Mouse (Mus musculus) ES-E14 (cell line): Measurements from ENCODE around the gene Calhm4.

Source experiments
- CHD2 ChIP-seq: IDR thresholded peaks from 2 replicates; pipeline ENCODE4 v1.6.1; 2014; ENCODE audit warnings: mild to moderate bottlenecking, low read depth, low read length, inconsistent platforms
- HCFC1 ChIP-seq: IDR thresholded peaks from 2 replicates; pipeline ENCODE4 v1.6.1; 2012; ENCODE audit warnings: low read length, inconsistent platforms, borderline replicate concordance; ENCODE audit not compliant: insufficient read depth
- MAFK ChIP-seq: IDR thresholded peaks from 2 replicates; pipeline ENCODE4 v1.6.1; 2014; ENCODE audit warnings: mild to moderate bottlenecking, low read depth, low read length, inconsistent platforms; ENCODE audit not compliant: insufficient read depth
- ZC3H11A ChIP-seq: IDR thresholded peaks from 2 replicates; pipeline ENCODE4 v1.6.1; 2012; ENCODE audit warnings: low read depth, mild to moderate bottlenecking, inconsistent platforms, low read length, borderline replicate concordance
- ZNF384 ChIP-seq: IDR thresholded peaks from 2 replicates; pipeline ENCODE4 v1.6.1; 2012; ENCODE audit warnings: low read depth, low read length, inconsistent platforms

DNA sequence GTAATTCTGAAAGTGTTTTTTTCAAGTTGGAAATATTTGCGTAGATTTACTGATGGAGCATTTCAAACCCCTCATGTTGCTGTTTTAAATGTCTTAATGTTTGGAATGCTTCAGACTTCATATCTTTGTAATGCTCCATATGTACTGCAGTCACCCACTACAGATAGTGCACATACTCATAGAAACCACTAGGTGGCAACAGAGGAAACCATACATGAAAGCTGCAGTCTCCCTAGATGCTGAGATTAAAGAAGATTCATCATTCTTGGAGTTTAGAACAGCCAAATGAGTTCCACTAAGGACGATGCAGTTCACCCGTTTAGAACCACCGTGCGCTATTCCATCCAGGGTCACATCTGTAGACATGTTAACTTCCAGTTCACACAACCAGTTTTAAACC lies 7.5 kb downstream of the Calhm4 start:
- no peak for TF ChIP-seq MAFK
- TF ChIP-seq ZNF384, result no peak
- no peak for TF ChIP-seq HCFC1
- no peak for TF ChIP-seq CHD2
- peak; percentile 67; the same call in 1 of the 2 replicates for TF ChIP-seq ZC3H11A
